Mouse (Mus musculus) MEL (cell line): ENCODE measurements at regions not wholly inside any gene's neighbourhood (a gene's known extent, or its start where the extent isn't known, plus 50 kb on each side); places are given as distances from the start of the nearest gene placed in this dataset.

Experiments used
- E2F4 ChIP-seq: IDR thresholded peaks from 2 replicates; pipeline ENCODE4 v1.6.1; 2011; ENCODE audit warnings: low read depth, low read length, improper control_type of control experiment, borderline replicate concordance
- TCF12 ChIP-seq: IDR thresholded peaks from 2 replicates; pipeline ENCODE4 v1.6.1; 2014; ENCODE audit warnings: low read depth, mild to moderate bottlenecking, inconsistent platforms, low read length, improper control_type of control experiment, moderate library complexity
- ZNF384 ChIP-seq: IDR thresholded peaks from 2 replicates; pipeline ENCODE4 v1.6.1; 2012; ENCODE audit warnings: low read depth, mild to moderate bottlenecking, inconsistent platforms, low read length, improper control_type of control experiment

DNA sequence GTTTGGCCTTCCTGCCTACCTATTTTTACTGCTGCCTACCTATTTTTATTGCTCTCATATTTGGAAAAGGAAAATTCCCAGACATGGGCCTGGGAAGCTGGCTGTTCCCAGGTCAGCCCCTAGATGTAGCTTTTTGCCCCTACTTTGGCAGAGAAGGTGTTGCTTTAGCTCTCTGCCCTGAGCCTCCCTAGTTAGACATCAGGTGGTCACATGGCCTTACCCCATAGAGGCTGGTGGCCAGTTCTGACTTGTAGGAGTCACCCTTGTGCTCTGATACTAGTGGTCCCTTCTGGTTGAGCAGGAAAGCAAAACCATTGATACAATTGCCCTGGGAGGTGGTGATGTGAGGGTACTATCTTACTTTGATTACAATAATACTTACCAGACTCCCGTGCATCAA is 208.2 kb downstream of the Ttc32 start:
- TF ChIP-seq TCF12 (no peak), ZNF384 (no peak), E2F4 (no peak)
